ENCODE assay signal across 22 mouse cellular contexts in genomic region chr13:98638507-98639166, GRCm38 (mm10). TPM values are rescaled to one million over a fixed set of nuclear protein-coding genes. Genes with fewer than 3 reads are reported as not detected.
DNase-seq lines count a peak whose midpoint lies in the region; ATAC-seq lines count a peak whose summit lies in the region.
"Had no signal": no experiment of that assay in that cellular context is flagged by ENCODE, and none has a peak within 500 bp of the region (broad histone marks: within the 10 kb centered on the region; RNA-seq: fewer than 3 reads in every experiment).

No protein-coding gene starts in this region.

- no peak overlapping the region for H3K9ac ChIP-seq in intestine, embryonic 15.5 days
- H3K9ac ChIP-seq in stomach, embryonic 16.5 days (ENCODE audit: low read length), result no peak overlapping the region
- H3K9ac ChIP-seq: forebrain, postnatal 0 days; heart, embryonic 15.5 days; hindbrain, embryonic 13.5 days; limb, embryonic 13.5 days; liver, embryonic 12.5 days; midbrain, embryonic 13.5 days had no signal

- no peaks in the 10 kb centered on the region for H3K27me3 ChIP-seq in intestine, embryonic 15.5 days (replicated peaks)
- H3K27me3 ChIP-seq in stomach, embryonic 16.5 days (ENCODE audit: control insufficient read depth, insufficient read depth, low read length), result no peaks in the 10 kb centered on the region

- no peaks in the 10 kb centered on the region for H3K9me3 ChIP-seq in intestine, embryonic 15.5 days
- peaks cover 6% of the 10 kb centered on the region for H3K9me3 ChIP-seq in stomach, embryonic 16.5 days (replicated peaks; ENCODE audit: control insufficient read depth, low read length)
- H3K9me3 ChIP-seq: forebrain, embryonic 10.5 days; heart, embryonic 15.5 days; hindbrain, embryonic 13.5 days; liver, embryonic 12.5 days; midbrain, embryonic 13.5 days had no signal

- 64% methylated on average over 5 of the region's 5 CpGs for WGBS in intestine, embryonic 15.5 days
- WGBS in stomach, embryonic 16.5 days, result 63% methylated on average over 5 of the region's 5 CpGs

- ATAC-seq in intestine, embryonic 15.5 days, result peak; percentile 94
- 0 out of 2 replicates have a peak, but pooled peaks have one; percentile 41 for ATAC-seq in stomach, embryonic 16.5 days (ENCODE audit: insufficient read depth, low FRiP score)
- ATAC-seq: CD4-positive, CD25-positive, alpha-beta regulatory T cell, adult 4 months; forebrain, postnatal 0 days; liver, embryonic 12.5 days; midbrain, embryonic 13.5 days had no signal

- DNase-seq in kidney, adult 8-10 months, result peak; percentile 66 to 87
- peak; percentile 69 for DNase-seq in kidney, postnatal 14 days
- no peak for DNase-seq in urinary bladder, postnatal 14 days (ENCODE audit: low spot score)
- DNase-seq in right cerebral cortex, postnatal 14 days, result no peak
- no peak for DNase-seq in spleen, adult 12 weeks (ENCODE audit: low spot score)
- DNase-seq: cerebellum, adult 11 months; cerebellum, postnatal 10 days; forebrain, postnatal 0 days; heart, postnatal 36 days; lung, adult 2 months; lung, postnatal 14 days; thymus, adult 2 months had no signal

- H3K4me3 ChIP-seq in intestine, embryonic 15.5 days (replicated peaks), result no peak overlapping the region
- H3K4me3 ChIP-seq in stomach, embryonic 16.5 days (replicated peaks; ENCODE audit: low read length), result no peak overlapping the region
- H3K4me3 ChIP-seq: forebrain, embryonic 10.5 days; heart, embryonic 15.5 days; hindbrain, embryonic 13.5 days; limb, embryonic 13.5 days; liver, embryonic 12.5 days; midbrain, embryonic 13.5 days had no signal

- no peak overlapping the region; the same call in 1 of the 2 replicates for H3K4me2 ChIP-seq in intestine, embryonic 15.5 days (replicated peaks)
- no peak overlapping the region for H3K4me2 ChIP-seq in stomach, embryonic 16.5 days (ENCODE audit: low read depth, low read length)
- H3K4me2 ChIP-seq: heart, embryonic 15.5 days; hindbrain, embryonic 13.5 days; limb, embryonic 13.5 days; liver, embryonic 12.5 days; midbrain, embryonic 13.5 days had no signal

- peak overlapping the region; percentile 87 for H3K27ac ChIP-seq in intestine, embryonic 15.5 days
- peak overlapping the region; percentile 58 for H3K27ac ChIP-seq in stomach, embryonic 16.5 days (ENCODE audit: low read length)
- H3K27ac ChIP-seq: forebrain, embryonic 10.5 days; heart, embryonic 15.5 days; hindbrain, embryonic 13.5 days; limb, embryonic 13.5 days; liver, embryonic 12.5 days; midbrain, embryonic 13.5 days had no signal

- H3K4me1 ChIP-seq in intestine, embryonic 15.5 days (replicated peaks), result 0 out of 2 replicates have a peak, but pooled peaks cover 2% of the 10 kb centered on the region
- no peaks in the 10 kb centered on the region for H3K4me1 ChIP-seq in stomach, embryonic 16.5 days (ENCODE audit: control insufficient read depth, insufficient read depth, low read length)
- H3K4me1 ChIP-seq: forebrain, embryonic 10.5 days; hindbrain, embryonic 13.5 days; limb, embryonic 13.5 days; liver, embryonic 12.5 days; midbrain, embryonic 13.5 days had no signal

- no peaks in the 10 kb centered on the region for H3K36me3 ChIP-seq in intestine, embryonic 15.5 days
- no peaks in the 10 kb centered on the region for H3K36me3 ChIP-seq in stomach, embryonic 16.5 days (ENCODE audit: control insufficient read depth, insufficient read depth, low read length)
- H3K36me3 ChIP-seq: forebrain, embryonic 10.5 days; heart, embryonic 15.5 days; hindbrain, embryonic 13.5 days; limb, embryonic 13.5 days; liver, embryonic 12.5 days; midbrain, embryonic 13.5 days had no signal

RNA-seq across cellular contexts. Expression of gene Tmem174, which starts 1.4 kb away (rescaled TPM):
- 0.06 and 0.09 TPM in 2 replicates for polyA plus RNA-seq in intestine, embryonic 15.5 days (2015; fragmentation: Nextera tagmentation; extraction: Ambion mirVana)
- polyA plus RNA-seq in stomach, embryonic 16.5 days (2015; fragmentation: Nextera tagmentation; extraction: Ambion mirVana), result not detected in 2 replicates
- polyA plus RNA-seq: CD4-positive, CD25-positive, alpha-beta regulatory T cell, adult 4 months; embryonic facial prominence, embryonic 11.5 days; forebrain, embryonic 10.5 days; forebrain, postnatal 0 days; heart, embryonic 15.5 days; hindbrain, embryonic 13.5 days; limb, embryonic 13.5 days; liver, embryonic 12.5 days; lung, adult 2 months; midbrain, embryonic 13.5 days had no signal

RNA-seq across cellular contexts. Expression of gene Tmem171, which starts 56.0 kb away (rescaled TPM):
- polyA plus RNA-seq in intestine, embryonic 15.5 days (2015; fragmentation: Nextera tagmentation; extraction: Ambion mirVana), result 28.9 and 31.8 TPM in 2 replicates
- 6.7 and 8.7 TPM in 2 replicates for polyA plus RNA-seq in stomach, embryonic 16.5 days (2015; fragmentation: Nextera tagmentation; extraction: Ambion mirVana)
- polyA plus RNA-seq: CD4-positive, CD25-positive, alpha-beta regulatory T cell, adult 4 months; embryonic facial prominence, embryonic 11.5 days; forebrain, embryonic 10.5 days; forebrain, postnatal 0 days; hindbrain, embryonic 13.5 days; liver, embryonic 12.5 days; midbrain, embryonic 13.5 days had no signal

Comparison
In these comparisons a context has a peak if more than half of its experiments do, and no peak if none do; other contexts are left out.
1. DNase-seq: peak in kidney, adult 8-10 months (2 of 2) and kidney, postnatal 14 days (single experiment); none in urinary bladder, postnatal 14 days (single experiment), right cerebral cortex, postnatal 14 days (single experiment) and spleen, adult 12 weeks (single experiment).